Mouse (Mus musculus) kidney, embryonic 14.5 days (tissue): ENCODE measurements around the gene Phb. TPM values are rescaled to one million over a fixed set of nuclear protein-coding genes. Genes with fewer than 3 reads are reported as not detected.

Experiments
- ATAC-seq: fragments of 200-750 bp; cut with Nextera tagmentation; 2 replicates; pipeline ENCODE4 v1.8.0; 2017; ENCODE audit warnings: moderate number of reproducible peaks, mild to moderate bottlenecking, moderate TSS enrichment, moderate library complexity; ENCODE audit not compliant: low FRiP score, low TSS enrichment
- H3K27ac ChIP-seq: fragments of 300-500 bp; sonication (generic); 2 replicates; pipeline ENCODE4 v1.5.1; 2014; ENCODE audit warnings: low read depth, mild to moderate bottlenecking, low read length, moderate library complexity, mixed read lengths
- H3K27me3 ChIP-seq: fragments of 300-500 bp; sonication (generic); 2 replicates; pipeline ENCODE4 v1.6.1; 2014; ENCODE audit warnings: mild to moderate bottlenecking, low read length; ENCODE audit not compliant: control insufficient read depth, insufficient read depth
- H3K36me3 ChIP-seq: fragments of 300-500 bp; sonication (generic); 2 replicates; pipeline ENCODE4 v1.6.1; 2014; ENCODE audit warnings: low read length, mixed read lengths; ENCODE audit not compliant: control insufficient read depth, insufficient read depth
- H3K4me1 ChIP-seq: fragments of 300-500 bp; sonication (generic); 2 replicates; pipeline ENCODE4 v1.6.1; 2014; ENCODE audit warnings: low read length, mixed read lengths; ENCODE audit not compliant: control insufficient read depth, insufficient read depth
- H3K4me2 ChIP-seq: fragments of 300-500 bp; sonication (generic); replicated peaks from 2 replicates; pipeline ENCODE4 v1.6.1; 2014; ENCODE audit warnings: low read depth, mild to moderate bottlenecking, low read length
- H3K4me3 ChIP-seq: fragments of 300-500 bp; sonication (generic); 2 replicates; pipeline ENCODE4 v1.5.1; 2014; ENCODE audit warnings: mild to moderate bottlenecking, low read length
- H3K9ac ChIP-seq: fragments of 300-500 bp; sonication (generic); 2 replicates; pipeline ENCODE4 v1.6.1; 2014; ENCODE audit warnings: low read depth, mild to moderate bottlenecking, low read length, moderate library complexity
- H3K9me3 ChIP-seq: fragments of 300-500 bp; sonication (generic); 2 replicates; pipeline ENCODE4 v1.6.1; 2016; ENCODE audit warnings: low read length; ENCODE audit not compliant: control insufficient read depth
- WGBS: fragments of 180-500 bp; shearing (Covaris S2); extraction: QIAGEN DNeasy Blood & Tissue Kit; methylation state at CpG from one replicate; pipeline ENCODE4 v1.1.7; 2014; 5-methylcytosine and 5-hydroxymethylcytosine counted together
- polyA plus RNA-seq: library from polyadenylated mRNA; unstranded; fragments of >200 nt; fragmentation: Nextera tagmentation; extraction: Ambion mirVana; gene quantifications from 2 replicates; pipeline ENCODE4 v1.2.1, GENCODE M21; 2014

Gene Phb
- polyA plus RNA-seq, 1 experiment from 2014 or later = 261 TPM

GRCm38 (mm10) chr11:95712563-95713224, 45.9 kb downstream of the Phb start, which contains the start of gene Zfp652:
Zfp652 (plus strand) TSS chr11:95712673.
- H3K4me1 ChIP-seq = peaks cover 18% of the 10 kb centered on the region
- H3K4me2 ChIP-seq = peak within 1 kb of the TSS; percentile 84

GRCm38 (mm10) chr11:95713225-95713810, 46.6 kb downstream of the Phb start:
- Histone ChIP-seq H3K27ac (peak overlapping the region; percentile 96), H3K27me3 (no peaks in the 10 kb centered on the region)
- under 1% methylated on average over 36 of the region's 49 CpGs for WGBS

More at GRCm38 (mm10) chr11:95712563-95713224, 45.9 kb downstream of the Phb start, which contains the start of gene Zfp652:
- WGBS = 0% methylated on average over 32 of the region's 103 CpGs
- peak; percentile 94 for ATAC-seq
- Histone ChIP-seq H3K9ac (peak within 1 kb of the TSS; percentile 99), H3K27ac (peak within 1 kb of the TSS; percentile 96), H3K9me3 (no peaks in the 10 kb centered on the region), H3K36me3 (no peaks in the 10 kb centered on the region), H3K4me3 (peak within 1 kb of the TSS; percentile 90), H3K27me3 (no peaks in the 10 kb centered on the region)

GRCm38 (mm10) chr11:95713811-95714241, 47.1 kb downstream of the Phb start:
- H3K9me3 ChIP-seq = no peaks in the 10 kb centered on the region
- WGBS = under 1% methylated on average over 13 of the region's 13 CpGs
- peak overlapping the region; percentile 90 for H3K4me3 ChIP-seq
- H3K27ac ChIP-seq = no peak overlapping the region
- peak overlapping the region; percentile 99 for H3K9ac ChIP-seq
- peaks cover 18% of the 10 kb centered on the region for H3K4me1 ChIP-seq
- H3K27me3 ChIP-seq = no peaks in the 10 kb centered on the region
- no peak for ATAC-seq
- no peaks in the 10 kb centered on the region for H3K36me3 ChIP-seq
- peak overlapping the region; percentile 84 for H3K4me2 ChIP-seq

More at GRCm38 (mm10) chr11:95713225-95713810, 46.6 kb downstream of the Phb start:
- H3K36me3 ChIP-seq = no peaks in the 10 kb centered on the region
- H3K4me2 ChIP-seq = peak overlapping the region; percentile 84
- H3K9me3 ChIP-seq = no peaks in the 10 kb centered on the region
- peak overlapping the region; percentile 90 for H3K4me3 ChIP-seq
- peak overlapping the region; percentile 99 for H3K9ac ChIP-seq
- H3K4me1 ChIP-seq = peaks cover 18% of the 10 kb centered on the region
- peak; percentile 63 for ATAC-seq

GRCm38 (mm10) chr11:95714411-95714810, 47.7 kb downstream of the Phb start:
- Histone ChIP-seq H3K9ac (peak overlapping the region; percentile 99; the same call in 1 of the 2 replicates), H3K9me3 (no peaks in the 10 kb centered on the region), H3K4me2 (peak overlapping the region; percentile 84), H3K27ac (no peak overlapping the region), H3K4me3 (peak overlapping the region; percentile 90), H3K27me3 (no peaks in the 10 kb centered on the region), H3K4me1 (peaks cover 18% of the 10 kb centered on the region), H3K36me3 (no peaks in the 10 kb centered on the region)
- no peak for ATAC-seq
- WGBS = 35% methylated on average over 7 of the region's 7 CpGs

- no peaks in the 10 kb centered on the region for H3K36me3 ChIP-seq
- no peak overlapping the region for H3K4me3 ChIP-seq
- no peaks in the 10 kb centered on the region for H3K27me3 ChIP-seq
- no peak for ATAC-seq
- peaks cover 18% of the 10 kb centered on the region for H3K4me1 ChIP-seq
- H3K9me3 ChIP-seq = no peaks in the 10 kb centered on the region
- no peak overlapping the region for H3K4me2 ChIP-seq
- H3K9ac ChIP-seq = no peak overlapping the region
- 76% methylated on average over 8 of the region's 8 CpGs for WGBS
- no peak overlapping the region for H3K27ac ChIP-seq
Observed at GRCm38 (mm10) chr11:95716136-95716535, 49.4 kb downstream of the Phb start.

- Histone ChIP-seq H3K9ac (no peak overlapping the region), H3K27me3 (no peaks in the 10 kb centered on the region), H3K4me1 (peaks cover 13% of the 10 kb centered on the region), H3K27ac (no peak overlapping the region), H3K9me3 (no peaks in the 10 kb centered on the region), H3K36me3 (no peaks in the 10 kb centered on the region), H3K4me2 (no peak overlapping the region), H3K4me3 (no peak overlapping the region)
- WGBS = 95% methylated on average over 3 of the region's 3 CpGs
- no peak for ATAC-seq
Observed at GRCm38 (mm10) chr11:95719356-95719755, 52.6 kb downstream of the Phb start.

GRCm38 (mm10) chr11:95723287-95723686, 56.5 kb downstream of the Phb start, which contains the start of gene B130006D01Rik:
B130006D01Rik (plus strand) TSS chr11:95723587.
- Histone ChIP-seq H3K9ac (no peak within 1 kb of the TSS), H3K36me3 (no peaks in the 10 kb centered on the region), H3K27ac (no peak within 1 kb of the TSS), H3K27me3 (no peaks in the 10 kb centered on the region), H3K4me1 (no peaks in the 10 kb centered on the region), H3K9me3 (no peaks in the 10 kb centered on the region), H3K4me2 (no peak within 1 kb of the TSS), H3K4me3 (no peak within 1 kb of the TSS)
- WGBS = 92% methylated on average over 5 of the region's 5 CpGs
- no peak for ATAC-seq

- WGBS = 93% methylated on average over 4 of the region's 4 CpGs
- Histone ChIP-seq H3K36me3 (no peaks in the 10 kb centered on the region), H3K9ac (no peak overlapping the region), H3K9me3 (no peaks in the 10 kb centered on the region), H3K27ac (no peak overlapping the region), H3K27me3 (no peaks in the 10 kb centered on the region), H3K4me2 (no peak overlapping the region), H3K4me3 (no peak overlapping the region), H3K4me1 (no peaks in the 10 kb centered on the region)
- ATAC-seq = no peak
Observed at GRCm38 (mm10) chr11:95724466-95724865, 57.7 kb downstream of the Phb start.

- Histone ChIP-seq H3K36me3 (no peaks in the 10 kb centered on the region), H3K4me2 (no peak overlapping the region), H3K27me3 (no peaks in the 10 kb centered on the region), H3K4me1 (no peaks in the 10 kb centered on the region), H3K4me3 (no peak overlapping the region), H3K27ac (no peak overlapping the region), H3K9ac (no peak overlapping the region), H3K9me3 (no peaks in the 10 kb centered on the region)
- no peak for ATAC-seq
- 77% methylated on average over 4 of the region's 4 CpGs for WGBS
Observed at GRCm38 (mm10) chr11:95726156-95726555, 59.4 kb downstream of the Phb start.
